ENCODE assay signal across 27 mouse cellular contexts in genomic region chr16:91432720-91433328, GRCm38 (mm10). TPM values are rescaled to one million over a fixed set of nuclear protein-coding genes. Genes with fewer than 3 reads are reported as not detected.
DNase-seq lines count a peak whose midpoint lies in the region; ATAC-seq and TF ChIP-seq lines count a peak whose summit lies in the region.
"Had no signal": no experiment of that assay in that cellular context is flagged by ENCODE, and none has a peak within 500 bp of the region (broad histone marks: within the 10 kb centered on the region; RNA-seq: fewer than 3 reads in every experiment).

No protein-coding gene starts in this region.

- no peaks in the 10 kb centered on the region for H3K27me3 ChIP-seq in liver, embryonic 13.5 days
- H3K27me3 ChIP-seq in CH12.LX (replicated peaks) = no peaks in the 10 kb centered on the region
- H3K27me3 ChIP-seq in liver, embryonic 15.5 days = no peaks in the 10 kb centered on the region
- H3K27me3 ChIP-seq: embryonic facial prominence, embryonic 15.5 days; forebrain, embryonic 15.5 days; Patski had no signal

- dilution Hi-C loops in CH12.LX (cut with MboI; ENCODE audit: extremely low pct_ligation_motif_present, extremely low pct_unique_long_range_greater_than_20kb, low sequenced_read_pairs) = no loop called here

- no peak for TF ChIP-seq CTCF in CH12.LX (conservative IDR thresholded peaks at IDR 0.05 in 1 of 2, IDR thresholded peaks at IDR 0.05 in 1 of 2; ENCODE audit: low read depth in 2 of 2, low read length in 2 of 2)

- no peak for DNase-seq in liver, embryonic 13.5 days
- DNase-seq in liver = no peak
- peak; percentile 40 for DNase-seq in A20 (ENCODE audit: low read depth, low spot score)
- DNase-seq in CH12.LX (ENCODE audit: extremely low read depth) = peak; percentile 59
- no peak for DNase-seq in kidney, postnatal 4 days
- DNase-seq in cerebellum, postnatal 10 days = no peak
- no peak for DNase-seq in urinary bladder, postnatal 25 days (ENCODE audit: low spot score)
- DNase-seq: adrenal gland, adult 8-10 months; adrenal gland, postnatal 36 days; cerebellum, adult 2 months; embryo, embryonic 11 days; gastrocnemius, postnatal 10 days; heart, postnatal 10 days had no signal

- no peaks in the 10 kb centered on the region for H3K36me3 ChIP-seq in liver, embryonic 13.5 days
- peaks cover 0 to 16% of the 10 kb centered on the region in 2 experiments for H3K36me3 ChIP-seq in CH12.LX (replicated peaks in 1 of 2; ENCODE audit: control insufficient read depth in 1 of 2, insufficient read depth in 1 of 2, low read length in 1 of 2)
- no peaks in the 10 kb centered on the region for H3K36me3 ChIP-seq in liver, embryonic 15.5 days (replicated peaks)
- H3K36me3 ChIP-seq: embryonic facial prominence, embryonic 15.5 days; forebrain, embryonic 10.5 days; forebrain, embryonic 15.5 days; hindbrain, embryonic 10.5 days had no signal

- TF ChIP-seq POLR2A in CH12.LX (IDR thresholded peaks at IDR 0.05; ENCODE audit: low read depth, low read length) = no peak

- 65% methylated on average over 5 of the region's 5 CpGs for WGBS in liver, embryonic 13.5 days (ENCODE audit: insufficient replicate concordance)
- WGBS in liver, embryonic 15.5 days (ENCODE audit: insufficient replicate concordance) = 62% methylated on average over 5 of the region's 5 CpGs

- TF ChIP-seq RAD21 in CH12.LX (IDR thresholded peaks at IDR 0.05; ENCODE audit: low read depth, low read length) = no peak

- no peak overlapping the region for H3K4me2 ChIP-seq in liver, embryonic 13.5 days
- peak overlapping the region; percentile 21 for H3K4me2 ChIP-seq in CH12.LX (ENCODE audit: insufficient read depth, low read depth, poor library complexity, severe bottlenecking)
- no peak overlapping the region for H3K4me2 ChIP-seq in liver, embryonic 15.5 days
- H3K4me2 ChIP-seq: embryonic facial prominence, embryonic 15.5 days; forebrain, embryonic 15.5 days; hindbrain, embryonic 14.5 days had no signal

- peak; percentile 76; the same call in 1 of the 2 replicates for TF ChIP-seq EP300 in CH12.LX (IDR thresholded peaks at IDR 0.05; ENCODE audit: low read length)

- peaks cover 45% of the 10 kb centered on the region for H3K4me1 ChIP-seq in liver, embryonic 13.5 days (replicated peaks)
- H3K4me1 ChIP-seq in CH12.LX (ENCODE audit: control insufficient read depth in 1 of 2, insufficient read depth in 2 of 2) = peaks cover 31 to 43% of the 10 kb centered on the region in 2 experiments
- H3K4me1 ChIP-seq in liver, embryonic 15.5 days (replicated peaks) = peaks cover 42% of the 10 kb centered on the region
- H3K4me1 ChIP-seq: forebrain, embryonic 15.5 days had no signal

- H3K9ac ChIP-seq in liver, embryonic 13.5 days = 0 out of 2 replicates have a peak overlapping the region, but pooled peaks have one; percentile 3
- peak overlapping the region; percentile 29; the same call in 1 of the 2 replicates for H3K9ac ChIP-seq in CH12.LX (ENCODE audit: insufficient read depth, low read depth)
- no peak overlapping the region for H3K9ac ChIP-seq in liver, embryonic 15.5 days
- H3K9ac ChIP-seq: embryonic facial prominence, embryonic 15.5 days; forebrain, embryonic 15.5 days; hindbrain, embryonic 14.5 days had no signal

- in situ Hi-C loops in CH12.LX (cut with MboI; ENCODE audit: low pct_ligation_motif_present, low pct_unique_long_range_greater_than_20kb, low sequenced_read_pairs) = no loop called here

- no peaks in the 10 kb centered on the region for H3K9me3 ChIP-seq in liver, embryonic 13.5 days (replicated peaks)
- peaks cover 25% of the 10 kb centered on the region for H3K9me3 ChIP-seq in CH12.LX (replicated peaks; ENCODE audit: low read length)
- no peaks in the 10 kb centered on the region for H3K9me3 ChIP-seq in liver, embryonic 15.5 days (replicated peaks)
- H3K9me3 ChIP-seq: forebrain, embryonic 15.5 days; hindbrain, embryonic 10.5 days had no signal

- no peaks in the 10 kb centered on the region for H3K79me2 ChIP-seq in CH12.LX (replicated peaks; ENCODE audit: control insufficient read depth, extremely low read depth, insufficient read depth, poor library complexity, severe bottlenecking)

- no peak overlapping the region for H3K4me3 ChIP-seq in liver, embryonic 13.5 days (replicated peaks)
- H3K4me3 ChIP-seq in CH12.LX (replicated peaks in 1 of 3; ENCODE audit: low read depth in 2 of 3, low read length in 2 of 3, poor library complexity in 1 of 3) = no peak overlapping the region
- no peak overlapping the region for H3K4me3 ChIP-seq in liver, embryonic 15.5 days (replicated peaks)
- H3K4me3 ChIP-seq: embryonic facial prominence, embryonic 15.5 days; erythroblast, embryonic 14.5 days; forebrain, embryonic 10.5 days; forebrain, embryonic 15.5 days; hindbrain, embryonic 10.5 days had no signal

- peak overlapping the region; percentile 72 for H3K27ac ChIP-seq in liver, embryonic 13.5 days
- no peak overlapping the region for H3K27ac ChIP-seq in CH12.LX (ENCODE audit: insufficient read depth, low read depth)
- peak overlapping the region; percentile 53 for H3K27ac ChIP-seq in liver, embryonic 15.5 days (replicated peaks)
- H3K27ac ChIP-seq: embryonic facial prominence, embryonic 15.5 days; forebrain, embryonic 10.5 days; forebrain, embryonic 15.5 days; hindbrain, embryonic 10.5 days; hindbrain, embryonic 14.5 days had no signal

- ATAC-seq in liver, embryonic 13.5 days (ENCODE audit: low read depth) = no peak
- no peak for ATAC-seq in liver, embryonic 15.5 days (ENCODE audit: insufficient read depth)
- ATAC-seq: forebrain, embryonic 15.5 days; Patski had no signal

TF ChIP-seq in CH12.LX, 34 proteins besides CTCF, POLR2A, EP300 and RAD21:
- TF ChIP-seq MEF2A (IDR thresholded peaks at IDR 0.05; ENCODE audit: borderline replicate concordance, low read depth, low read length) (peak; percentile 22; the same call in 1 of the 2 replicates), ZNF384 (IDR thresholded peaks at IDR 0.05; ENCODE audit: low read depth, low read length) (0 out of 2 replicates have a peak, but pooled peaks have one; percentile 13), MAFK (IDR thresholded peaks at IDR 0.05; ENCODE audit: insufficient replicate concordance, low read length) (0 out of 2 replicates have a peak, but pooled peaks have one; percentile 17), SIN3A (IDR thresholded peaks at IDR 0.05; ENCODE audit: low read length) (peak; percentile 29; the same call in 1 of the 2 replicates), SMC3 (IDR thresholded peaks at IDR 0.05; ENCODE audit: low read depth, low read length) (no peak), KAT2A (IDR thresholded peaks at IDR 0.05; ENCODE audit: insufficient replicate concordance, low read length) (0 out of 2 replicates have a peak, but pooled peaks have one; percentile 19), ZMIZ1 (IDR thresholded peaks at IDR 0.05; ENCODE audit: low read depth, low read length) (no peak; the same call in 1 of the 2 replicates), MYC (IDR thresholded peaks at IDR 0.05; ENCODE audit: low read depth, low read length) (peak; percentile 50; the same call in 1 of the 2 replicates), MXI1 (IDR thresholded peaks at IDR 0.05; ENCODE audit: low read depth, low read length) (peak; percentile 64; the same call in 1 of the 2 replicates), IRF4 (IDR thresholded peaks at IDR 0.05; ENCODE audit: low read depth, low read length) (peak; percentile 25), ZC3H11A (IDR thresholded peaks at IDR 0.05; ENCODE audit: low read depth, low read length) (no peak), NELFE (IDR thresholded peaks at IDR 0.05; ENCODE audit: low read depth, low read length) (no peak), POLR2AphosphoS2 (IDR thresholded peaks at IDR 0.05; ENCODE audit: low read depth, low read length) (no peak), BHLHE40 (IDR thresholded peaks at IDR 0.05; ENCODE audit: low read depth, low read length) (peak; percentile 38; the same call in 1 of the 2 replicates), TCF12 (IDR thresholded peaks at IDR 0.05; ENCODE audit: low read depth, low read length) (peak; percentile 56; the same call in 1 of the 2 replicates), CHD1 (IDR thresholded peaks at IDR 0.05; ENCODE audit: low read depth, low read length) (peak; percentile 50; the same call in 1 of the 2 replicates), HCFC1 (IDR thresholded peaks at IDR 0.05; ENCODE audit: low read depth, low read length) (peak; percentile 29; the same call in 1 of the 2 replicates), TBP (conservative IDR thresholded peaks at IDR 0.05; ENCODE audit: low read depth, low read length) (0 out of 2 replicates have a peak, but pooled peaks have one; percentile 31)
TF ChIP-seq in CH12.LX: peak in this region for 13.

RNA-seq across cellular contexts. Expression of gene Il10rb, which starts 26.9 kb away (rescaled TPM):
- 25.0 and 28.1 TPM in 2 replicates for polyA plus RNA-seq in liver, embryonic 13.5 days (2015; fragmentation: Nextera tagmentation; extraction: Ambion mirVana)
- total RNA-seq in CH12.LX (2012; rRNA removed) (27.5 and 32.1 TPM in 2 replicates), CH12.LX (2014; rRNA removed) (34.8 and 36.1 TPM in 2 replicates)
- 35.6 and 37.9 TPM in 2 replicates for polyA plus RNA-seq in CH12.LX (2012; ENCODE audit: insufficient read length, low read depth)
- 29.9 and 34.7 TPM in 2 replicates for polyA plus RNA-seq in liver, embryonic 15.5 days (2015; fragmentation: Nextera tagmentation; extraction: Ambion mirVana)

RNA-seq across cellular contexts. Expression of gene Gm21970, which starts 41.3 kb away (rescaled TPM):
- not detected in 2 replicates for polyA plus RNA-seq in liver, embryonic 13.5 days (2015; fragmentation: Nextera tagmentation; extraction: Ambion mirVana)
- total RNA-seq in CH12.LX (2012; rRNA removed) (not detected in 2 replicates), CH12.LX (2014; rRNA removed) (not detected in 2 replicates)
- polyA plus RNA-seq in CH12.LX (2012; ENCODE audit: insufficient read length, low read depth) = not detected in 2 replicates
- 0.31 TPM in 1 of 2 replicates, not detected in the other for polyA plus RNA-seq in liver, embryonic 15.5 days (2015; fragmentation: Nextera tagmentation; extraction: Ambion mirVana)
- total RNA-seq: adrenal gland, postnatal 36 days; common myeloid progenitor, adult 5-6 weeks; gastrocnemius, postnatal 10 days; heart, postnatal 10 days had no signal
- polyA plus RNA-seq: CD4-positive, CD25-positive, alpha-beta regulatory T cell, adult 4 months; cerebellum, adult 2 months; embryonic facial prominence, embryonic 11.5 days; embryonic facial prominence, embryonic 15.5 days; erythroblast, embryonic 14.5 days; forebrain, embryonic 10.5 days; forebrain, embryonic 15.5 days; frontal cortex, adult 2 months; gonadal fat pad, adult 2 months; heart, embryonic 14.5 days; hindbrain, embryonic 10.5 days; hindbrain, embryonic 14.5 days had no signal

RNA-seq across cellular contexts. Expression of gene Ifnar1, which starts 52.2 kb away (rescaled TPM):
- 18.0 and 19.1 TPM in 2 replicates for polyA plus RNA-seq in liver, embryonic 13.5 days (2015; fragmentation: Nextera tagmentation; extraction: Ambion mirVana)
- total RNA-seq in CH12.LX (2012; rRNA removed) = 32.1 and 32.8 TPM in 2 replicates
- total RNA-seq in CH12.LX (2014; rRNA removed) = 34.9 and 40.3 TPM in 2 replicates
- 40.1 and 49.4 TPM in 2 replicates for polyA plus RNA-seq in CH12.LX (2012; ENCODE audit: insufficient read length, low read depth)
- 19.4 and 21.6 TPM in 2 replicates for polyA plus RNA-seq in liver, embryonic 15.5 days (2015; fragmentation: Nextera tagmentation; extraction: Ambion mirVana)

Comparison
In these comparisons a context has a peak if more than half of its experiments do, and no peak if none do; other contexts are left out.
1. DNase-seq: peak in A20 (single experiment) and CH12.LX (single experiment); none in liver, embryonic 13.5 days (single experiment), liver (single experiment), kidney, postnatal 4 days (0 of 2), cerebellum, postnatal 10 days (0 of 2) and urinary bladder, postnatal 25 days (single experiment).